Mouse (Mus musculus): ENCODE data around the gene Mns1.

DNA sequence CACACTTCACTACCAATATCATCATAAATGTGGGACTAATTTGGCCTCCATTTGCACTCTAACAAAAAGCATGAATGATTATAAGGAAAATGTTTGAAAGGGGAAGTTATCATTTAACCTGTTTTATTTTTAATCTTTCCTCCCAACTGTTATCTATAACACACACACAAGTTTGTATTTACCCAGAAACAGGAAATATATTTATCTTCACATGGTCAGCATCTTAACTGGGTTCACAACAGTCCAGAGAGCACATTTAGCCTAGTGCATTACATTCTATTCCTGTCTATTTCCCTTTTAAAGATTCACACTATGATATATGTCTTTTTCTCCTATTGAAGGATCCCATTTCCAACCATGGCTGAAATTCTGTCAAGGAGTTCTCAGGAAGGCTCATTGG is 50.7 kb downstream of the Mns1 start:
- TF ChIP-seq POLR2A (IDR thresholded peaks at IDR 0.05; ENCODE audit: borderline replicate concordance, extremely low read depth, low read depth, low read length) (no peak), CTCF (IDR thresholded peaks at IDR 0.05; ENCODE audit: insufficient read depth, low read length) (no peak)

Data from lung, adult 2 months (tissue).